Mouse (Mus musculus): ENCODE results near the gene Gm10644.
A peak's percentile ranks its signal among the peaks of the same experiment; 100 is the strongest.

DNA sequence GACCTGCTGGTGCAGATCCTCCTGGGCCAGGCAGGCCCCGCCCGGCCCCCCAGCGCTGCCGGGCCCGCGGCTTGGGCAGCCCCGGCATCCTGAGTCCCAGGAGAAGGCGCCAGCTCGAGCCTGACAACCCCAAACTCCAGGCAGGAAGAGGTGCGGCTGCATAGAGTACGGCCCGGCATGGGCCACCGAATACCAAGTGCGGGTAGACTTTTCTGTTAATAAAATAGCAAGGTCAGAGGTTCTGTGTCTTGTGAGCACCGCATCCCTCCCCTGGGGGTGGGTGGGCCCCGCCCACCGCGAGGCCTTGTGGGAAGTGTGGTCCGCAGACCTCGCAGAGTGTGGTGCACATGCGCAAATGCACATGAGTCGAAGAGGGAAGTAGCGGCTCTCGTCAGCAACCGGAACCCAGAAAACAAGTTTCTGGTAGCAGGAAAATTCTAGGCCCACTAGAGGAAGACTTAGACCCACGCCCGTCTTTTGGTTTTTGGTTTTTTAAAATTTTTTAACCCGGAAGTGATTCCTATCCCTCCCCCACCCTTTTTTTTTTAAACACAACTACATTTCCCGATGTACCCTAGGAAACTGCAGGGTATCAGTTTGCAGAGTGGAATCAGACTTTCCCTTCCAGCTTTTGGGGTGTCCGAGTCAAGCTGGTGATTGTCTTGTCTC, 49.7 kb upstream of the Gm10644 start:
- TF ChIP-seq CTCF (IDR thresholded peaks at IDR 0.05; ENCODE audit: borderline replicate concordance, extremely low read depth, insufficient read depth, insufficient read length) (no peak), POLR2A (IDR thresholded peaks at IDR 0.05; ENCODE audit: borderline replicate concordance, extremely low read depth, insufficient read depth, insufficient read length, poor library complexity, severe bottlenecking) (peak; percentile 20; the same call in 1 of the 2 replicates)
